Mouse (Mus musculus) megakaryocyte-erythroid progenitor cell, adult 5-6 weeks (primary cell): ENCODE data around the gene Vac14. TPM values are rescaled to one million over a fixed set of nuclear protein-coding genes. Genes with fewer than 3 reads are reported as not detected.

Source experiments
- ATAC-seq: replicated peaks from 2 replicates; pipeline ENCODE4 v1.8.0; 2016; ENCODE audit warnings: mild to moderate bottlenecking, inconsistent platforms; ENCODE audit not compliant: severe bottlenecking, poor library complexity, low FRiP score, low TSS enrichment
- total RNA-seq, 2 experiments: library from RNA; stranded (forward) in 1 of 2; stranded (reverse) in 1 of 2; fragments of 200-1000, 215-1000 nt in 1 of 2; fragments of >200 nt in 1 of 2; fragmentation: Nextera tagmentation in 1 of 2; gene quantifications; 2 replicates each; pipeline ENCODE4 v1.2.3; 2014 to 2017

Gene Vac14
- total RNA-seq, 2 experiments from 2014 or later = 23.7 to 53.9 TPM

DNA sequence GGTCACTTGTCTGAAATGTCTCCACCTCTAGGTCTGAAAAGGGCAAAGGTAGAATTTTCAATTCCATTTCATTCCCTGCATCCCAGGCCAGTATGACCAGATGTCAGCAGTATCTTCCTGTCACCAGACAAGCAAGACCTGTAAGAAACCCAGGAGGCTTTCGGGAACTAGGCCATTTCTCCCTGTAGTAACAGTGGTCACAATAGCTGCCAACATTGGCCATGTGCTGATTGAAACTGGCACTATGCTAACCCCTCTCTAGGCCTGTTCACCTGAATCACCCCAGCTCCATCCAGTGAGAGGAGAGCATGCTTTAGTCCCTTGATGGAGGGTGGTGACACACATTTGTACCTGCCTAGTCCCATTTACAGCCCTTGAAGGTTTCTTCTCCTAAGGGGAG, 56.2 kb downstream of the Vac14 start:
- no peak for ATAC-seq

DNA sequence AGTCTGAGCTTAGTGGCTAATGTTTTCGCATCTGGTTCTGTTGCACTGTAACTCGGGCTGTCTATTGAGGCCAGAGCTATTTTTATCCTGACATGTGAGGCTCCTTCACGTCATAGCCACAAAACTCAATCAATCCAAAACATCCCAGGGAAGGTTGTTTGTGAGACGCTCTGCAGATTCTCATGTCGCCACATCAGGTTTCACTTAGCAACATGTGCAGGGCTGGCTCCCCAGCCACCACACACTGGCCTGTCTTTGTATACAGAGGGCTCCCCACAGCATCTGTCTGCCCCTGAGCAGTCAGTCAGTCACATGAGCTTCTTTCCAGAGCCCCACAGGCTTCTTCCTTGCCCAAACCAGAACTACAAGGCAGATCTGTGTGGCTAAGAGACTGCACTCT, 58.3 kb downstream of the Vac14 start:
- ATAC-seq = no peak

DNA sequence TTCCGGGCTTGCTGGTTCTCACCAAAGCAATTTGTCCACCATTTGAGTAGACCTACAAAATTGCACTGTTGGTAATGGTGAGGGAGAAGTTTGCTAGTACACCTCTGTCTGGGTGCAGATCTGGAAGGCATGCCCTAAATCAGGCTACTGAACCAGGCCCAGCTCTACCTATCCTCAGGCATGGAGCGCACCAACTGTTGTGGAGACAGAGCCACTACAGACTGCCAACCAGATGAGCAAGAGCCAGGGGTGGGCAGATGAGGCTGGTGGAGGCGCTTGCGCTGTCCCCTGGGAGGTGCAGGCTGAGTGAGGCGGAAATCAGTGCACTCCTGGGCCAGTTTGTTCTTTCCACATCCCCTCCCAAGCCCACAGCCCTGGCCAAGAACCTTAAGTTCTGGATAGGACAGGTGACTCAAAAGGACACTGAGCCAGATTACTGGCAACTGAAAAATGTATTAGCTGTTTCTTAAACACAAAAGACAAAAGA, 58.8 kb downstream of the Vac14 start:
- ATAC-seq = no peak

DNA sequence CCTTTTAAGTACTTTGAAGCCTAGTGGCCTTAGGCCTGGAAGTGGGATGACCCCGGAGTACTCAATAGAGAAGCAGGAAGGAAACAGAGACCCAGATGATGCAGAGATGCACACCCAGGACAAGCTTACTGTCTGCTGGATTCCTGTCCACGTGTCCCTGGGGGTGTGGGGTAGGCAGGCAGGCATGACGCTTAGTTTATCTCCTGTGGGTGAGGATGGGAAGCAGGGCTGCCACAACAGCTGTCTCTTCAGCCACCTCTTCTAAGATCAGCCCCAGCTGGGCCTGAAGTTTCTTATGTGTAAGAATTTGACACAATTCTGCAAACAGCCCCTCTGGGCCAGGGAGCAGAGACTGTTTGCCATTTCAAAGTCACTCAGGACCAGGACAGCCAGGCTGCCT, 60.6 kb downstream of the Vac14 start:
- no peak for ATAC-seq

DNA sequence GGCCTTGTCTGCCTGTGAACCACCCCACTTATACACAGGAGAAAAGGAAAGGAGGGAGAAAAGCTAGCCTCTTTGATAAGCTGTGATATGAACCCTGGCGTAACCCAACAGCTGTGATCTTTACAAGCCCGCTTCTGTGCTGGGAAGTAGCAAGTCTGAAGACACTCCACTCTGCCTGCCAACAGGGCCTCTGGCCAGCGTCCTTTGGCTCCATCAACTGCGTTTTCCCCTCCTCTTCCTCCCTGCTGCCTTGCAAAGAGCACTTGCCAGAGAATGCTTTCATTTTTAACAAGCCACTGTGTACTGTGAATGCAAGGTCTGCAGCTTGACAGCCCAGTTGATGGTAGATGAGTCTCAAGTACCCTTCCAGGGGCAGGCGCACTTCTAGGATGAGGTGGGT, 69.3 kb downstream of the Vac14 start:
- no peak for ATAC-seq

DNA sequence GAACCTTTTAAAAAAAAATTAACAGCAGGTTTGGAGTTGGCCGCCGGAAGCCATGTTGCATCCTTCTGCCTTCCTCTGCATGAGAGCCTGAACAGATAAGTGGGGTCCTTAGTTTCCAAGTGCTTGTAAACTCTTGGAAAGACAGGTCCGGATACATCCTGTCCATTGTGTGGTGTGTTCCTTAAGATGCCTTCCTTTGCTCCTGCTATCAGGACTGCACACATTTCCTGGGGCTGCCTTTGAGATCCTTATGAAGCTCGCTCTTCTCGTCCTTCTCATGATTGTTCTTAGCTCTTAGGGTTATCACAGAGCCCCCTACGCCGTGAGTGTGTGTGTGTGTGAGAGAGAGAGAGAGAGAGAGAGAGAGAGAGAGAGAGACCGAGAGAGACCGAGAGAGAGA, 71.6 kb downstream of the Vac14 start:
- ATAC-seq = no peak

DNA sequence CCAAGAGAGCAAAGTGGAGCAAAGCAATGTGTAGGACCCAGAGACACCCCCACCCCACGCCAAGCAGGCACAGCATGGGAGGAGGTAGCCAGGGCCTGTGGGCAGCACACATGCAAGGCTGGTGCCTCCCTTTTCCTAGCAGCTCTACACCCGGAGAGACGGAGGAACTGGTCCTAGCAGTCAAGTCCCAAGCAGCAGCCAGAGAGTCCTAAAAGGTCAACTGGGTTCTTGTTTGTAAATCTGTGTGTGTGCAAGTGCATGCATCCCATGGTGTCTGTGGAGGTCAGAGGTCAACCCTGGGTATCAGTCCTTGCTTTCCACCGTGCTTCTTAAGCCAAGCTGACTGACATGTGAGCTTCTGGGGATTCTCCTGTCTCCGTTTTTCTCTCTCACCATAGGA, 75.8 kb downstream of the Vac14 start:
- no peak for ATAC-seq

DNA sequence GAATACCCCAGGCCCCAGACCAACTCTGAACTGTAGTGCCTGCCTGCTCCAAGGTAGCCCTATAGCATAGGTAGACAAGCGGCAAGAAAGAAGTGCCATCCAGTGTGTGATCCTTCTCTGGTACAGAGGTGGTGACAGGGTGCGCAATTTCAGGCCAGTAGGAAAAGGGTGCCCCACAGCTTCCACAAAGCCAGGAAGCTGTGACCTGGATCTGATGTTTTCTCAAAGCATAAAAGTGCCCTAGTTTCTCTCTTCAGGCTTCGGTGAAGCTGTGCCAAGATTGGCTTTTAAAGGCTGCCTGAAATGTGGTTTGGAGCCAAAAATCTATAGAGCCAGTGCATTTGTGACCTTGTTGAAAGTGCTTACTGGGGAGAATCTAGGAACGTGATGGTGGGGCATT, 76.4 kb downstream of the Vac14 start:
- ATAC-seq = no peak

DNA sequence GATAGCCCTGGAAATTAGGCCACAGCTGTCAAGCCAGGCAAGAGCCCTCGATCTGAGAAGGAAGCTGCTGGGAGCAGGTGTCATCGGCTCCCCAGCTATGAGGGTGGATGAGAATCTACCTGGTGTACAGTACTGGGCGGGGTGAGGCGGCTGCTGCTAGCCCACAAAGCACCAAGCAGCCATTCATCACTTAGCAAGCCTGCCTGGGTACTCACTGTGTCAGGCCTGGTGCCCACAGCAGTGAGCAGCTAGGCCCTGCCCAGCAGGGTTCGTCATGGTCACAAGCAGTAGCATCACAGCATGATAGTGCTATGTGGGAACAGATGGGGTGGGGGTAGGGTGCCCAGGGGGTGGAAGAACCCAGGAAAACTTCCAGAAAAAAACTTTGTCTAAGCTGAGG, 77.0 kb downstream of the Vac14 start:
- ATAC-seq = no peak

DNA sequence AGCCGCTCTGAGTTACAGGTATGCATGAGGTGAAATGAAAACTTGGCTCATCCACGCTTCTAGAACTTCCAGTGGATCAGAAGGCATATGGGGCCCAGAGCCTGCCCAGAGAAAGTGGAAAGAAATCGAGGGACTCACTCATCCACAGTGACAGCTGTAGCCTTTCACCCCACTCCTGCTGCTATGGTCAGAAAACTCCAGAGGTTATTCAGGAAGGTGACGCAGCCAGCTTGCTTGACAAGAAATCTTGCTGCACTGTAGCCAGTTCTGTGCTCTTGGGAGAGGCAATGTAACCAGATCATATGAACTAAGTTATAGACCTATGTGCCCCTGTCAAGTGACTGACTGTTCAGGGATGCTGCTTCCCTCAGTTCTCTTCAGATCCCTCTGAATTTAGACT, 77.7 kb downstream of the Vac14 start:
- no peak for ATAC-seq

DNA sequence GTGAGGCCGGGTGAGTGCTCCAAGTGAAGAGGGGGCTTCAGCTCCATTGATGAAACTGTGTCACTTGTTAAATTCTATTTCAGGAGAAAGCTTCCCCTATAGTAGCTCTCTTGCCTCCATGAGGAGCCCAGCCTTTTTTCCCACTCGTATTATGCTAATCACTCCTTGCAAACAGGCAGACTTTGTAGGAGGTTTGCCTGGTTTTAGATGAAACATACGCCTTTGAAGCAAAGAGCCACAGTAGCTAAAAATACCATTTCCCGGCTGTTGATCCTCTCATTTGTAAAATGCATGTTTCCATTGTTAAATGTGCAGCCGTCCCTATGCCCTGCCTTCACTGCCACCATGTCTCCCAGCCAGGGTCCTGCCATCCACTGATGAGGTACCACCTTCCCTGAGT, 79.2 kb downstream of the Vac14 start:
- no peak for ATAC-seq

DNA sequence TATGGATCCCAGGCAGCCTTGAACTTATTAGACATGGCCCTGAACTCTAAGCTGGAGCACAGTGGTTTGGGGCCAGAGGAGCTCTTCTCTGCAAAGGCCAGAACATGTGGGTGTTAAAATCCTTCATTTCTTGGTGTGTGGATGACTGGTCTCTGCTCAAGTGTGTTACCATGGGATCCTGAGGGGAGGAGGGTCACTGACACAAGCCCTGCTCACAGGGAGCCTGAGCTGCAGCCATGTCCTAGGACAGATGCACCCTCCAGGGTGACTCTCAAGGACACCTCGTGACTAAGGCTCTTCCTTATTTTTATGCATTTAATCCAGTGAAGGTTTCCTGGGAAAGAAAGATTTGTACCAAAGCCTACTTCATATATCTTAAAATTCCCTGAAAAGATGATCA, 79.7 kb downstream of the Vac14 start:
- no peak for ATAC-seq

DNA sequence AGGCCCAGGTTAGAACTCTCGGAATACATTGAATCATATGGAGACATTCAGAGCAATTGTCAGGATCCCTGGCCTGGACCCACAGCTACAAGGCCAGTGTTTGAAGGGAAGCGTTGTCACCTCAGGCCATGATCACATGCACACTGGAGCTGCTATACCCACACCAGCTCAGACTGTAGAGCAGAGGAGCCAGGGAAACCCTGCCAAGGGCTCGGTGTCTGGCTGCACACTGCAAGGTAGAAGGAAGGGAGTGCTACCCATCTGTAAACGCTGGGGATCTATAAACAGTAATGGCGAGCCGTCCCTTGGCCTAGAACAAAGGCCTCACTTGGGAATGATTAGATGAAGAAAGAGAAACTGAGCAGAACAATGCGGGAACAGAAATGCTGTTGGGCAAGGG, 81.1 kb downstream of the Vac14 start:
- no peak for ATAC-seq

DNA sequence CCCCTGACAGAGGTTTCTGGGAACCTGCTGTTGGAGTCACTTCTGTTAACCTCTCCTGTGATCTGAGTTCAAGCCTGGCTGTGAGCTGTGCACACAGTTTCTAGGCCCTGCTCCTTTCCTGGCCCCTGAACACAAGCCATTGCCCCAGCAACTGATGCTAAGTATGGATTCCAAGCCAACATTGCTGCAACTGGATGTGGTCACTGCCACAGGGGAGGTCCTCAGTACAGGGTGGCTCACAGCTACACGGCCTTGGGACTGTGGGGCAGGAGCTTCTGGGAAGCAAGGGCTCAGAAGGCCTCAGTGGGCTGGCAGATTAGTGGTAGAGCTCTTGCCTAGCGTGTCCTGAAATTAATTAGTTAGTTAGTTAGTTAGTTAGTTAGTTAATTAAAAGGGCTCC, 82.2 kb downstream of the Vac14 start:
- ATAC-seq = no peak

DNA sequence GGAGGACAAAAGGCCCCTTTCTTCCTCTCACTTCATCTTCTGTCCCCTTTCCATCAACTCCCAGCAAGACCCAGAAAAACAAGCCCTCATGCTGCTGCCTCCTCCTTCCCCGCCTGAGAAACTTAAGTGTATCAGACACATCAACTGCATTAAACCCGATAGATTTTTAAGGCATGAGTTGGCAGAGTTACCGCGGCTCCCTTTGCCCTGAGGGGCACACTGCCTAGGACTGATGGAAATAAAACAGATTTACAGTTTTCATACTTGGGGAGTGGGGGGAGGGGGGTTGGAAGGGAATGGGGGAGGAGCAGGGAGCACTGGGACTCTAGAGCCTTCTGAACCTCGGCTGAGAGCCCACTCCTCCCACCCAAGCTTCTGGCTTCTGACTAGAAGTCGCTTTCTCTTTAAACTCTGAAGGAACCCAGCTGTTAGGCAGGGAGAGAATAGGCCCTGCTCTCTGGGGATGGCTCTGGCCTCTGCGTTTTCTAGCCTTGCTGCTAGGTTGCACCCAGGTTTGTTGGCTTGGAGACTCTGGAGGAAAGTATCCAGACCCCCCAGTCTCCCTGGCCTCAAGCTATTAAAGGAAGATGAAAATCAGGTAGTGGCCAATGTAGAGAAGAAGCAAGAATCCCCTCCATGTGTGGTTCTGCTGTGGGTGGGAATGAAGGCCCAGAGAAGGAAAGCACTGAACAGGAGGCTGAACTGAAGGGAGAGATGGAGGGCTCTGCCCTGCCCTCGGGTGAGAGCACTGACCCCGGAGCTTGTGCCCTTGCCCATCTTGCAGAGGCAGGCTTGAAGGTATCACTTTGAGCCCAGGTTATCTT, 84.5 kb downstream of the Vac14 start:
- no peak for ATAC-seq

DNA sequence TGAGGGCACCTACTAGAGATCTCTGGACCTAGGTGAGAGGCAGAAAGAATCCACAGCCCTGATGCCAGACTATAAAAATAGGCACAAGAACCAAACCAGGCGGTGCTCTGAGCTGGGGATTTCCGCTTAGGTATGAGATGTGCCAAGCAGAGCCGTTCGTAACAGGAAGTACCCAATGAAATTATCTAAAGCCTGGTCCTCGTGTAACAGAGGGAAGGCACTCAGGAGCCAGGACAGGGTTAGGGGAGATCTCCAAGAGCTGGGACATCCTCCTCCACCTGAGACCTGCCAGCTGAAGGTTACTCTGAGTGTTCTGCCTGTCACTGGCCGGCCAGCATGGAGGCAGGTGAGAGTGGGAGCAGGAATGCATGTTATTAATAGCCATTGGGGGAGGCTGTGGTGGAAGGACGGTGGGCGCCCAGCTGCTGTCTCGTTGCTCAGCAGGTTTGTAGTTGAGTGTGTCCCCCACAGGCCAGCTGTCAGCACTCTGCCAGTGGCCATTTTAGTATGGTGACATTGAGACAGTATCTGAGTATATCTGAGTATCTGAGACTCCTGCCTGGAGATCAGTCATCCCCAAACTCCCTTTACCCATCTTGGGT, 85.2 kb downstream of the Vac14 start:
- no peak for ATAC-seq

DNA sequence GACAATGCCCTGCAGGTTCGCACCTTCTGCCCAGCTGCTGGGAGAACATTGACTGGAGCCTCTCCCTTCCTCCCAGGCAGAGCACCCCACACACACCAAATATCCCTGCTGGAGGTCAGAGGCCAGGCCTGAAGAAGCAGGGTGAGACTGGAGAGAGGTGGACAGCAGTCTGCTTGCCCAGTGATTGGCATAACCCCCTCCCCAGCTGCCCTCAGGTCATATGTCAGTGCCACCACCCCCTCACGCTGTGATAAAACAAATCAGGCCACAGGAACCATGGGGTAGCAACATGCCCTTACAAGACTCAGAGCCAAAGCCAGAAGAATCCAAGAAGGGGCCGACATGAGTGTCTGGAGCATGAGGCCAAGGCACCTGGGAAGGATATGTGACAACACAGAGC, 85.7 kb downstream of the Vac14 start:
- no peak for ATAC-seq

DNA sequence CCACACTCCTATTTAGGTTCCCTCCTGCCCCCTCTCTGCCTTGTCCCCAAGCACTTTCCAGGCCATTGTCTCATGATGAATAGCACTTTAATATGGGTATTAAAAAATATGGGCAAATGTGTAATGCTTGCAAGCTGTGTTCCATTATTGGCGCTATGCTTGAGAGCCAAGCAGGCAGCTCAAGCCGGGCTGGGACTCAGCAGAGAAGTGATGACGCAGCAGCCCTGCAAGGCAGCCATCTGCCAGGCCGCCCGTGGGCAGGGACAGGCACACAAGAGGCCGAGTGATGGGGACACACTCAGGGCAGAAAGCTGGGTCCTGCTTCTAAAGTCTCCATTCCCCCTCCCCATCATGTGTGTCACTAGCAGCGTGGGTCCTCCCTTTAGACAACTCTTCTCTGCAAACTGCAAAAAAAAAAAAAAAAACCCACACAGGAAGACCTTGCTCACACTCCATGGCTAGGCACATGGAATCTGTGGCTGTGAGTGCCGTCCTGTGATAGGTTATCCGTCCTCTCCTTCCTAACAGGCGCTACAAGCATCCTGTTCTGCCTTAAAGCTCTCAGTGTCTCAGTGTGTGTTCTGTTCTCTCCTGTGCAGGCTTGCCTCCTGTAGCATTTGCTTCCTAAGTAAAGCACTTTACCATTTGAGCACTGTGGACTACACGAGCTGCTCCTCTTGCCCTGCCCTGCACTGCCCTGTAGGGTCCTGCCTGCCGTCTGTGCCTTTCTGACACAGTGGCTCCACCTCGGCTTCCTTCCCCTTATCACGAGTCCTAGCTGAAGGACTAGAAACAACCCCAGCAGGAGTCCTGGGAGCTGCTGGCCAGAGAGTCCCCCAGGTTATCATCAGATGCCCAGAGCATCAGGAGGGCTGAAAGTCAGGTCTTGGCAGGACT, 87.3 kb downstream of the Vac14 start:
- no peak for ATAC-seq

DNA sequence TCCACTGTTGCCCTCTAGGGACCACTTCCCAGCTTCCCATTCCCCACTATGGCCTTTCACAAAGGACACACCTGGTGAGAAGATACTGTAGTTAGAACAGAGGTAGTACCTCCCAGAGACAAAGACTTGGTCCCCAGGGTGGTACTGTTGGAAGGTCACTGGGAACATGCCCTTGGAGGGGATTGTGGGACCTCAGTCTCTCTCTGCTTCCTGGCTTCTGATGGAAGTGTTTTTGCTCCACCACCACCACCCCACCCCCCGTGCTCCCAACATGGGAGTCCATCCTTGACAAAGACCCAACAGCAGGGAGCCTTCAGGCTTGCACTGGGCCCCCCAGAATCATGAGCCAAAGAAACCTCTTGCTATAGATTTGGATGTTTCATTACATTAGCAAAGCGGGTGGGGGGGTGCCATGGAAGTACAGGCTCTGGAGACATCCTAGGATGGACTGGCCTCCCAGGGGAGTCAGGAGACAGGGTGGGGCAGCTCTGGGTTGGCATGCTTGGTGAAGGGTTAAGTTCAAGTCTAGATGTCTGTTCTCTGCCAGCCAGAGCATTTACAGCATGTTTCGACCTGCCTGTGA, 88.0 kb downstream of the Vac14 start:
- ATAC-seq = no peak

DNA sequence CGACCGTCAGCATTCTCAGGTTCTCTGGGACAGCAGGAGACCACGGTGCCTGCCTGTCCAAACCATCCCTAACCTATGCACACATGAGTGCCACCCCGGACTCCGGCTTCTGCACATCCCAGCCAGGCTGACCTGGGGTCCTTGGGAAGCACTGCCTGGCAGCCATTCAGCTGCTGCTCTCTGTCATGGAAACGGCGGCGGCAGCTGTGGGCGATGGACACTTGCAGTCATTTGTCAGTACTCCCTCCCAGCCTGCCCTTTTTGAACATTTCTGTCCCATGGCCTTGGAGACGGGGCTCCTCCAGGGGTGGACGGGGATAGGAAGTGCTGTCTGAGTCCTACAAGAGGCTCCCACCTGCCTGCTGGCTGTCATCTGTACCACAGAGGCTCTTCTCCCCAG, 90.0 kb downstream of the Vac14 start:
- no peak for ATAC-seq
